Mouse (Mus musculus) cerebellum, adult 9-11 months (tissue): ENCODE measurements around the gene Lcp1.

Experiments used
- DNase-seq: peaks from one replicate; pipeline ENCODE4 v3.0.0; 2022

The Lcp1 gene

DNA sequence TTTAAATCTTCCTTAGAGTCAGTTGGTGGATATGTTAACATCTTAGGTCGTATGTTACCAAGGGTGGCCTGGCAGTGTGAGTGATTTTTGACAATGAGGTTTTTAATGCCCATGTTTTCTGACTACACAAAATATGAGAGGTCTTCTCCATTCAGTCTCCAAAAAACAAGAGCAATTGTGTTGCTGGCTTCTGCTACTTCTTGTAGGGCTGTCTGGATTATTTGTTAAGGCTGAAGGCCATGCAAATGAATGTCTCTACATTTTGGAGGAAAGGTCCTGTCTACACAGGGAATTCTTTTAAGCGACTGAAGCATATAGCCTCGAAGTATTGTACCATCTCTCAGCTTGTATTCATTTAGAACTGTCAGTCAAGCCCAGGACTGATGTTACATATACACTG lies 46.5 kb downstream of the Lcp1 start:
- DNase-seq, result no peak

- DNase-seq, result no peak
These were observed 47.5 kb downstream of the Lcp1 start for GRCm38 (mm10) chr14:75178384-75178793.

DNA sequence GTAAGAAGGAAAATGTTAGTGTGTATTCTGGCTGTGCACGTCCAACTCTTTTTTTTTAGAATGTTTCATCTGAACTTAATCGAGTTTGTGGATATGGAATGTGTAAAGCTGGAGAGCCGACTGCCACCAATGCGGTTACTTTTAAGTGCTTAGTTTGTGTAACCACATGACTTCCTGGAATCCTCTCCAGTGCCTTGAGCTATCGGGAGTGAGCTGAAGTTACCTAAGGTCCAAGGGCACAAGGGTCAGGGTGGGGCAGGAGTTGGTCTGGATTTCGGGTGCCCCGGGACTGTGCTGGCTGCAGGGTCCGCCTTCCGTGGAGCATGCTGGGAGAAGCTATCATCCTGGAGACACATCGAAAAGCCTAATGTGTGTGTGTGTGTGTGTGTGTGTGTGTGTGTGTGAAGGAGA lies 47.9 kb downstream of the Lcp1 start:
- DNase-seq, result no peak

DNA sequence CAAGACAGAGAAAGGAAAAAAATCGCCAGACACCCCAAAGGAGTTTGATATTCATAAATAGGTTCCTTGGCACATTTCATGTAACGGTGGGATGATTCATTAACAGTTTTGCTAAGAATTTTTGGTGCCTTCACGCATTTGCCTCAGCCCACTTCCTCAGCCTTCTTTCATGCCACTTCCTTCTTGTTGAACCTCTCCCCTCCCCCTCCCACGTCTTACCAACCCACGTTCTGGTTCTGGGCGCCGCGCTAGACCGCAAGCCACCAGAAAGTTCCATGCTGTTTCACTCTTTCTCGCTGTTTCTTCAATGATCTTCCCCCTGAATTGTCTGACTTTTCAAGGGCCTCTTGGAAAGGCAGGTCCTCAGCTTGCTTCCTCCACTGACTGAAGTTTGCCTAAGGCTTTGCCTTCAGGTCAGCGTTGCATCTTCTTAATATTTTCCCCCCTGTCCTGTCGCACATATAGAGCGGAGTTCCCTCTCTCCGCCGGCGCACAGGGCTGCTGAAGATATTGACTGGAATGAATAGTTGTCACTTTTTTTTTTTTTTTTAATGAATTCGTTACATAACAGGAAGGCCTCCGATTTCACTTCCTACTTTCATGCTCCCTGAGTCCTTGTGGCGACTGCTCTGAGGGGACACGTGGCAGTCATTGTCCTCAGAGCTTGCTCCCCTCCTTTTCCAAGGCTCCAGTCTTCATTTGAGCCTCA lies 48.5 kb downstream of the Lcp1 start:
- no peak for DNase-seq

- no peak for DNase-seq
These were observed 49.7 kb downstream of the Lcp1 start for GRCm38 (mm10) chr14:75180551-75180978.

- no peak for DNase-seq
These were observed 50.4 kb downstream of the Lcp1 start for GRCm38 (mm10) chr14:75181062-75181935.

DNA sequence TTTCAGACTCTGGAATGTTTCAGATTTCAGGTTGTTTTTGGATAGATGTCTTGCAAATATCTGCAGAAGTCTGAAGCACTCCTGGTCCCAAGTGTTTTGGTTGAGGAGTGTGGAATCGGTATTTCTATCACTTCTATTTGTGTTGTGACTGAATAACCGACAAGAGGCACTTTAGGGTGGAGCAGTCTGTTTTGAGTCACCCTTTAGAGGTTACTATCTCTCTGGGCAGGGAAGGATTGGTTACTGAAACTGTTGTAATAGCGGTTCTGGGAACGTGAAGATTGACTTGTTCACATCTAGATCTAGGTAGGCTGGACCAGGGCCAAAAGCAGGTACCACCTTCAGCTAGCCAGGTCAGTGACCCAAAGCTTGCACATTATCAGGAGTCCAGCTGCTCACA lies 51.5 kb downstream of the Lcp1 start:
- no peak for DNase-seq

DNA sequence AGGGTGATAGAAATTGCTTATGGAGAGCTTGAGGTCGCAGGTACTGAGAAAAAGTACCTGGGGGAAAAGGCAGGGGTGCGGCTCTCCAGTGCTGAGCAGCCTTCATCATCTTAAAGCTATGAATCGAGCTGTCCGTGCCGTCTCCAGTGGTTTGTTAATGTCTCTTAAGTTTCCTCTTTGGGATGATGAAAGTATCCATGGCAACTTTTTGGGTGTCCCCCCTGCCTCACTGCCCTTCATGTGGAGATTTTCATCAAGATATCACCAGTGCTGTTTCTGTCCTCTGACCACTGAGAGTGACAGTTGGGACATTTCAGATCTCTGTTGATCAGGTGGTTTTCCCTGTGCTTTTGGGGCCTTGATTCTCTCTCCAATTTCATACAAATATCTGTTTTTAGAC lies 51.9 kb downstream of the Lcp1 start:
- DNase-seq, result no peak

DNA sequence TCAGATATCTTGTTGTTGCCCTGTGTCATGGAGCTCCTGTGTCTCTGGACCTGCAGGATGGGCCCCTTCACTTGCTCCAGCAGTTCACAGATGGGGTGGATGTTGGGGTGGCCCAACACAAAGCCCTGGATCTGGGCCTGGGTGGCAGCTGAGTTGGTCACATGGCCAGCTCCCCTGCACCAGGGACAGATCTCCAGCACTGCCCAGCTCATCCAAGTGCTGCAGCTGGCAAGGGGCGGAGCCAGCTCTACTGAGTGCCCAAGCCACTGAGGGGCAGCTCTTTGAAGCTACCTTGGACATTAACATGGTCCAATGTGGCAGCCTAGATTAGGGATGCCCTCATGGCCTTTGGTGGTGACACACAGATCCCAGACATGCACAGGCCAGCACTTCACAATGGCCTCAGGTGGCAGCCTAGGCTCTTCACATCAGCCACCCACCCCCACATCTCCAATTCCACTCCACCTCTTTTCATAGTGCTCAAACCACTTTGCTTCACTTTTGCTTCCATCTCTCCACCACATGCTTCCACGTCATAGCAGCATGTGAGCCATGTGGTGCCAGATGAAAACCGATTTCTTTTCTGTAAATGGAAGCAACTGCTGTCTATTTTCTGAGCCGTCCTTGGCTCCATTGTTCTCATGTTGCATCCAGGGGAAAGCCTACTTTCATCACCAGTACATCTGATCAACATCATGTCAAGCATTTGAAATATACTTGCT lies 53.3 kb downstream of the Lcp1 start:
- DNase-seq, result no peak

DNA sequence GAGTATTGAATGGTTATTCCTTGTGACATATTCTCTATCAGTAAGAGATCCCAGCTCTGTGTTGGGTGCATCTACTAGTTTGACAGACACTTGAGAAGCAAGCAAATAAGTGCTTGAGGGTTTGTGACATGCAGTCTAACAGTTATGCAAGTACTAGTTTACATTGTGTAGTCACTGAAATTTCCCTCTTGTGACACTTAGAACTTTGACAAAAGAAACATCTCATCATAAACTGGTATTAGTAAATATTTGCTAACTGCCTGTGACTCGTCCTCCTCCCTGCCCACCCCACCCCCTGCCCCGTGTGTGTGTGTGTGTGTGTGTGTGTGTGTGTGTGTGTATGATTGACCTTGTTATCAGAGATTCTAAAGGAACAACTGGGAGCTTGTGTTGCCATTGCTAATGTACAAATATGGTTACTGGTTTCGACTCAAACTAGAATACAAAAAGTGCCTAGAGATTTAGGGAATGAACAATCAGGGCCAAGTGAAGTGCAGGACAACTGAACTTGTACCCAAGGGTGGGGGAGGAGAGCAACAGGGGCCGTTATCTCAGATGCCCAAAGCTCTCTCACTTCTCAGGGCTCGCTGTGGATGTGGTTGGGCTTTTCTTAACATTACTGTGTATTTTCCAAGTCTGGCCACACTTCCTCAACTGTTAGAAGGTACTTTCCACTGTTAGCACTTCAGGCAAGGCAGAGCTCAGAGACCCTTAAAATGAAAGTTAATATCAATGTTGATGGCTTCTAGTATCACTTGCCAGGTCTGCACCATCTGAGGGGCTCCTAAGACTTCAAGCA lies 55.1 kb downstream of the Lcp1 start:
- DNase-seq, result no peak

DNA sequence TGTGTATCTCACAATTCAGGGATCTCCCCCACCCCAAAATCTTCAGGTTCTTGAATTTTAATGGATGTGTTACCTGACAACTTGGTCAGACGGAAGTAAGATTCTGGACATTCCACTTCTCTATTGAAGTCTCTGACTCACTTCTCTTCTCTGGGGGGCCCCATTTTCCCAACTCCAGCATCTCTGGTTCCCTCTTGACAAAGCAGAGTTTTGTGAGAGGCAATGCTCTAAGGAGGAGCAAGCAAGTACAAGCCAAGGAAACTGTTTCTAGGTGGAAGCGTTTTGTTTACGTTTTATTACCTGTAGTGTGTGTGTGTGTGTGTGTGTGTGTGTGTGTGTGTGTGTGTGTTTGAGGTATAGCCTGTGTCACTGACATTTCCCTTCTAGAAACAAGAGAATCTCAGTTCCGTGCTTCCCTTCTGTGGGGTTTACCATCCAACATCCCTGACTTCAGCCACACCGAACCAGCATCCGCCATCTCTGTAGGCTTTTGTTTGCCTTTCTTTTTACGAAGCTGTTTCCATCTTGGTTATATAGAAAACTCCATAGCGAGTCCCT lies 56.0 kb downstream of the Lcp1 start:
- DNase-seq, result no peak

DNA sequence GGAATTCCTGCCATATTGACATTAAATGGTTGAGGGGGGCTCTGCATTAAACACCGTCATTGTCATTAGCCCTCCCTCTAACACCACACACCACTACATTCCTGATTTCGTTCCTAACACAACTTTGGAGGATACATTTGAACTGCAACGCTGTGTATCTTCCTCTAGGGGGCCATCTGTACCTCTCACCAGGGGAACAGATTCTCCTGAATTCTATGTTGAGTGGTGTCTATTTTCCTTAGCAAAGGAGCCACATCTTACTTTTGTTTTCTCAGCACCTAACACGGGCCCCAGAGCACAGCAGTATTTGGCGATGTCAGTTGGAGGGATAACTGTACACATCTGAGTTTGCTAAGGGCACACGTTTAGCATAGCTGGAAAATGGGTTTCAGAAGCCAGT lies 57.6 kb downstream of the Lcp1 start:
- DNase-seq, result no peak

DNA sequence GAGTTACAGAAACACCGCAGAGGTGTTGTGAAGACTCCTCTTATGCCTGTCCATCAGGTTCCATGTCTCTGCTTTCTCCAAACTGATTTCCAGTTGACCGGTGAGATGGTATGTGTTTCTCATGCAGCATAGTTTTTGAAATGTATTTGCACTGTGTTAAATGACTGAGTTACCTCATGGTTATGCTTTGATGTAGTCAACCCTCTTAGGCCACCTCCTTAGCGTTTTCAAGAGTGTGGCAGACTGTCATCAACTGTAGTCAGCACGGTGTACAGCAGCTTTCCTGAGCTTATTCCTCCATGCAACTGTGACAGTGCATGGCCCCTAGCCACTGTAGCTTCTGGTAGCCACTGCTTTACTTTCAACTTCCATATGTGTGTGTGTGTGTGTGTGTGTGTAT lies 58.1 kb downstream of the Lcp1 start:
- no peak for DNase-seq

- DNase-seq, result no peak
These were observed 59.8 kb downstream of the Lcp1 start for GRCm38 (mm10) chr14:75190683-75191082.

- DNase-seq, result no peak
These were observed 61.5 kb downstream of the Lcp1 start for GRCm38 (mm10) chr14:75192427-75192826.

GRCm38 (mm10) chr14:75192858-75193257 lies 62.0 kb downstream of the Lcp1 start:
- DNase-seq, result no peak

GRCm38 (mm10) chr14:75195530-75195929 lies 64.6 kb downstream of the Lcp1 start:
- DNase-seq, result no peak

GRCm38 (mm10) chr14:75197027-75197426 lies 66.1 kb downstream of the Lcp1 start:
- DNase-seq, result peak; percentile 23

DNA sequence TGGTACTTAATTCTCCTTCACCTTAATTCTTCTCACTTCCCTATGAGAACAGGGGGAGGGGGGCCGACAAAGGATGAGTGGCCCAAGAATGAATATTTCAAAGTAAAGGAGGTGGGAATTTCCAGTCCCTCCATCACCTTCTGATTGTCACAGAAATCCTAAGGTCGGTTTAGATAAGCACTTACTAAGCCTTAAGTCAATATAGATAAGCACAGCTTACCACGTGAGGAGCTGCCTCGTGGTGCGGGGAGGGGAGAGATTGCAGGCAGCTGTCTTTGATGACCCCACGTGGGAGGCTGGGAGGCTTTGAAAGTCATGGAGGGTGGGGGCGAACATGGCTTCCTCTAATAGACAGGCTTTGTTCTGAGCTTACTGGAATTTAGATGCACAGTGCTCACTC lies 66.8 kb downstream of the Lcp1 start:
- DNase-seq, result no peak

DNA sequence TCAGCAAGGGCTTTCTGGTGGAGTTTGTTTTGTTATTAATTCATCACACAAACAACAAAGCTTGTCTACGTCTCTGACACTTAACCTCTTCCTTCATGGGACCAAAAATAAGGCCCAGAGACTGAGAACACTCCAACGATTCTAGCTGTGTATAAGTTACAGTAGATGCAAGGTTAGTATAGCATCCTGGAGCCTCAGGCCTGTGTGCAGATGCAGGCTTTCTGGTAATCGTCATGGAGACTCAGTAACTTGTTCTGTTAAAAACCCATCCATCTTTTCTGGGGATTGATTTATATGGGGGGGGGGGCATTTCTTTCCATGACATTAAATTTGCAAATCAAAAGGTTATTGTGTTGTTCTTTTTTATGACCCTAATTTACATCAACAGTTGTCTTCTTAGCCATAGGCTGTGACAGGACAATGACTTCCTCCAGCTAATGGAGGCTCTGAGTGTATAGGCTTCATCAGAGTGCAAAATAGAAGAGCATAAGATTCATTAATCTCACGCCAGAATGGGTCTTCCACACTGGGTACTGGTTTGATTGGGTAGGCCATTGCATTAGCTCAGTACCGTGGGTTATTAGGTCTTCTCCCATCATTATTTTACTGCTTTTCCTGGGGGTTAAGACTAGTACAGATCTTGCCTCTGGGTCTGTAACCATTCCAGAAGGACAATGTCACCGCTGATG lies 74.6 kb downstream of the Lcp1 start:
- no peak for DNase-seq

DNA sequence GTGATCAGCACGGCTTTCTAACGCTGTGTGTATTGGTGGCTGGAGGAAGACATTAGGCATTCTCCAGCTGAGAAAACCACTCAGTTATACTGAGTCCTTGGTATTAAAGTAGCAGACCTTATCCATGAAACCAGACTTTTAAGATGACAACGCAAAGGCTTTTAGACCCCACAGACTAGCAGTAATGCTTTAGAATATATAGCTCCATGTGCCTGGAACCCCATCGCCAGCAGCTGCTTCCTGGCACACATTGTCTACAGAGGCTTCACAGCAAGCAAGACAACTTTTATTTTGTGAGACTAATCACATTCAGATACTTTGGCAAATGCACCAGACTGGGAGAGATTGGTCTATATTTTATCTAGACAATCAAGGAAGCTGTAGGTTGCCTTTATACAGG lies 75.4 kb downstream of the Lcp1 start:
- DNase-seq, result no peak
